Mouse (Mus musculus) embryo, embryonic 10.5 days (tissue): ENCODE results near the gene Adm2.
A peak's percentile ranks its signal among the peaks of the same experiment; 100 is the strongest.

ENCODE experiments used
- DNase-seq: peaks from one replicate; pipeline ENCODE4 v3.0.0-alpha.2; 2015; ENCODE audit warnings: low spot score

Gene Adm2

GRCm38 (mm10) chr15:89355241-89356187 is 33.0 kb downstream of the Adm2 start, which contains the start of the genes Lmf2 and Ncaph2:
Gene Lmf2, minus strand, starts transcription at chr15:89355659.
Gene Ncaph2, plus strand, starts transcription at chr15:89355719.
- DNase-seq, result peak; percentile 98

- peak; percentile 99 for DNase-seq
Measured at GRCm38 (mm10) chr15:89356372-89356771, 33.9 kb downstream of the Adm2 start.

- no peak for DNase-seq
Measured at GRCm38 (mm10) chr15:89358784-89359183, 36.3 kb downstream of the Adm2 start.

GRCm38 (mm10) chr15:89363051-89363450 is 40.5 kb downstream of the Adm2 start:
- no peak for DNase-seq

- no peak for DNase-seq
Measured at GRCm38 (mm10) chr15:89365141-89365551, 42.6 kb downstream of the Adm2 start.

- no peak for DNase-seq
Measured at GRCm38 (mm10) chr15:89372068-89372467, 49.5 kb downstream of the Adm2 start.

- DNase-seq, result no peak
Measured at GRCm38 (mm10) chr15:89372536-89372935, 50.0 kb downstream of the Adm2 start.

GRCm38 (mm10) chr15:89373027-89373761 is 50.7 kb downstream of the Adm2 start:
- peak; percentile 85 for DNase-seq

- DNase-seq, result peak; percentile 95
Measured at GRCm38 (mm10) chr15:89373762-89374248, 51.3 kb downstream of the Adm2 start, which contains the start of gene Sco2. Gene Sco2, minus strand, starts transcription at chr15:89373846.
